Mouse (Mus musculus): ENCODE measurements at regions not wholly inside any gene's neighbourhood (a gene's known extent, or its start where the extent isn't known, plus 50 kb on each side); places are given as distances from the start of the nearest gene placed in this dataset.
"Not testable (repeated sequence)": the region's sequence is repeated elsewhere in the genome, so short reads cannot be mapped to it uniquely, and the experiment has no call there.

DNA sequence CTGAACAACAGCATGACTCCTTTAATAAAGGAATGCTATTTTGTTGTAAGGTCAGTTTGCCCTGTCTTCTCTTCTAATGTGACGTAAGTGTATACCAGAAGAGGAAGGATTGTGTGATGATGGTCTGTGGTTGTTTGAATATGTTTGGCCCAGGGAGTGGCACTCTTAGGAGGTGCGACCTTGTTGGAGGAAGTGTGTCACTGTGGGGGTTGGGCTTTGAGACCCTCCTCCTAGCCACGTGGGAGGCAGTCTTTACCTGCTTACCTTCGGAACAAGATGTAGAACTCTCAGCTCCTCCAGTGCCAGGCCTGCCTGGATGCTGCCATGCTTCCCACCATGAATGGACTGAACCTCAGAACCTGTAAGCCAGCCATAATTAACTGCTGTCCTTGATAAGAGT lies 78.9 kb upstream of the 1110032F04Rik start:
- Histone ChIP-seq H3K36me3 (ENCODE audit: control insufficient read depth, insufficient read depth, low read length) (no peaks in the 10 kb centered on the region), H3K4me3 (ENCODE audit: low read length) (no peak overlapping the region), H3K4me2 (ENCODE audit: low read length) (no peak overlapping the region), H3K9me3 (ENCODE audit: control insufficient read depth, low read length) (no peaks in the 10 kb centered on the region), H3K9ac (ENCODE audit: low read depth, low read length) (no peak overlapping the region), H3K27ac (ENCODE audit: low read depth, low read length) (no peak overlapping the region), H3K4me1 (ENCODE audit: control insufficient read depth, insufficient read depth, low read depth, low read length) (peaks cover 11% of the 10 kb centered on the region), H3K27me3 (replicated peaks; ENCODE audit: control insufficient read depth, insufficient read depth, low read length) (no peaks in the 10 kb centered on the region)
- no peak for ATAC-seq
- 95% methylated on average over 4 of the region's 4 CpGs for WGBS

DNA sequence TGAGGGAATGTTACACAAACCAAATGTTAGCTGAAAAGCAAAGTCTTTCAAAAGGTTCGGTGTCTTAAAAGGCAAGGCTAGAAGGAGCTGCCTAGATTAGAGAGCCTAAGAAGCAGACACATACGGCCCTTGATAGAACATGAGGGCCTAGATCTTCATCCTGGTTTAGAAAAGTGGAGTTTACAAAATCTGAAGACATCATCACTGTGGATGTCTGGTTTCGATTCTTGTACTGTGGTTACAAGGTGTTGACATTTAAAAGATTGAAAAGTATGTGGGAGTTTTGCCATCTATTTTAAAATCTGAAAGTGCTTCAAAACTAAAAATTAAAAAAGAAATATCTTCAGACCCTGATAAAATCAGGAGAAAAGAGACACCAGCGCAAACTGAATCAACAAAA lies 76.5 kb upstream of the 1110032F04Rik start:
- ATAC-seq, result no peak
- Histone ChIP-seq H3K4me2 (ENCODE audit: low read length) (no peak overlapping the region), H3K4me3 (ENCODE audit: low read length) (no peak overlapping the region), H3K9me3 (ENCODE audit: control insufficient read depth, low read length) (no peaks in the 10 kb centered on the region), H3K27ac (ENCODE audit: low read depth, low read length) (no peak overlapping the region), H3K36me3 (ENCODE audit: control insufficient read depth, insufficient read depth, low read length) (no peaks in the 10 kb centered on the region), H3K27me3 (replicated peaks; ENCODE audit: control insufficient read depth, insufficient read depth, low read length) (no peaks in the 10 kb centered on the region), H3K4me1 (ENCODE audit: control insufficient read depth, insufficient read depth, low read depth, low read length) (peaks cover 11% of the 10 kb centered on the region), H3K9ac (ENCODE audit: low read depth, low read length) (no peak overlapping the region)
- 96% methylated on average over 4 of the region's 4 CpGs for WGBS

DNA sequence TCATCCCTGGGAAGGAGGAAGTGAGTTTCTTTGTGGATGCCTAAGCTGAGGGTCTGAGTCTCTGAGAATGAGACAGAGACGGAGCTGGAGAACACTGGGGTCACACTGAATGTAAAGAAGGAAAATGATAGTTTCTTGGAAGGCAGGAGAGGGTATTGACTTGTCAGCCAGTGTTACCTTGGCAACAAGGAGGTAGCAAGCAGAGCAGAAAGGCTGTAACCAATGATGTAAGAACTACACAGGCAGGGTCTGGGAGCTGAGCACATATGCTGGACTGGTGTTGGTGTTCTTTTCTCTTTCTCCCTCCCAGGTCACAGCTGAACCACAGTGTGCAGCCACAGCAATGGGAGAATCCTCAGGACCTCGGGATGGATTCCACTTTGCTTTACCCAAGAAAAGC lies 75.5 kb upstream of the 1110032F04Rik start:
- peaks cover 11% of the 10 kb centered on the region for H3K4me1 ChIP-seq (ENCODE audit: control insufficient read depth, insufficient read depth, low read depth, low read length)
- H3K36me3 ChIP-seq (ENCODE audit: control insufficient read depth, insufficient read depth, low read length), result no peaks in the 10 kb centered on the region
- peak overlapping the region; percentile 19; the same call in 1 of the 2 replicates for H3K27ac ChIP-seq (ENCODE audit: low read depth, low read length)
- 35% methylated on average over 2 of the region's 2 CpGs for WGBS
- peak; percentile 94 for ATAC-seq
- H3K9me3 ChIP-seq (ENCODE audit: control insufficient read depth, low read length), result no peaks in the 10 kb centered on the region
- H3K4me3 ChIP-seq (ENCODE audit: low read length), result no peak overlapping the region
- 0 out of 2 replicates have a peak overlapping the region, but pooled peaks have one; percentile 26 for H3K9ac ChIP-seq (ENCODE audit: low read depth, low read length)
- no peaks in the 10 kb centered on the region for H3K27me3 ChIP-seq (replicated peaks; ENCODE audit: control insufficient read depth, insufficient read depth, low read length)
- no peak overlapping the region for H3K4me2 ChIP-seq (ENCODE audit: low read length)

DNA sequence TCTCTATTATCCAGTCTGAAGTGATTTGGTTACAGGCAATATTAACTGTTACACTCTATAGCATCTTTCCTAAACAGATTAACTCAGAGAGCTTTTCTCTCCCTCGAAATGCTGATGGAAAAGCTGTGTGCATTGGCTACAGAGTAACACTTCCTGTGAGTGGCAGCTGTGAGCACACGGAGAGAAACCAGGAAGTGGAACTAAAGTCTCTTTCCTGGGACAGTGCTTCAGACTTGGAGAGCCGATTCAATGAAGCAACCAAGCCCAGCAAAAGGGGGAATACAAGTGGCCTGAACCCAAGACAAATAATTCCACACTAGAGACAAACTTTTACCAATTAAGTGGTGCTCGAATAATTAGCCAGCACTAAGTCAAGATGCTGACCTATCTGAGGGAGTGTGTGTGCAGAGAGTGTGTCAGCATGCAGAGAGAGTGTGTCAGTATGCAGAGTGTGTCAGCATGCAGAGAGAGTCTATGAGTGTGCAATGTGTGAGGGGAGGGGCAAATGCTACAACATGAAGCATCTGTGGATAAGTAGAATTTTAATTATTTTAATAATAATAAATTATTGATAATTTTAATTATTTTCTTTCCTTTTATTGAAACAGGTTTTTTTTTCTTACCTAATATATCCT lies 74.9 kb upstream of the 1110032F04Rik start:
- peaks cover 11% of the 10 kb centered on the region for H3K4me1 ChIP-seq (ENCODE audit: control insufficient read depth, insufficient read depth, low read depth, low read length)
- ATAC-seq, result peak; percentile 66
- no peaks in the 10 kb centered on the region for H3K27me3 ChIP-seq (replicated peaks; ENCODE audit: control insufficient read depth, insufficient read depth, low read length)
- H3K4me2 ChIP-seq (ENCODE audit: low read length), result no peak overlapping the region
- H3K4me3 ChIP-seq (ENCODE audit: low read length), result no peak overlapping the region
- no peaks in the 10 kb centered on the region for H3K9me3 ChIP-seq (ENCODE audit: control insufficient read depth, low read length)
- H3K36me3 ChIP-seq (ENCODE audit: control insufficient read depth, insufficient read depth, low read length), result no peaks in the 10 kb centered on the region
- 45% methylated on average over 4 of the region's 4 CpGs for WGBS
- peak overlapping the region; percentile 19; the same call in 1 of the 2 replicates for H3K27ac ChIP-seq (ENCODE audit: low read depth, low read length)
- 0 out of 2 replicates have a peak overlapping the region, but pooled peaks have one; percentile 26 for H3K9ac ChIP-seq (ENCODE audit: low read depth, low read length)

DNA sequence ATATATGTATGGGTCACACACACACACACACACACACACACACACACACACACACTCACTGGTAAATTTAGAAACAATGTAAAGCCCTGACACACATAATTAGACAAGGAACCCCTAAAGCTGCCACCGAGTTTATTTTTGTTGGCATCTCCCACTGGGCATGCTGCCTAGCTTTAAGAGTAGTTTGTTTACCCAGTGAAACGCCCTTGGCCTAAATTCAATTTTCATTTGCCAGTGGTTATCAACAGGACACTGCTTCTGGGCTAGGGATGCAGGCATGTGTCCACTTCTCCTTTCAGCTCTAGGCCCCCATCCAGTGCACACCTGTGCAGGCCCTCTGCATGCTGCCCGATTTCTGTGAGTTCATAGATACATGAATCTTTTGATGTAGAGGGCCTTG lies 73.7 kb upstream of the 1110032F04Rik start:
- Histone ChIP-seq H3K4me3 (ENCODE audit: low read length) (no peak overlapping the region), H3K4me1 (ENCODE audit: control insufficient read depth, insufficient read depth, low read depth, low read length) (peaks cover 11% of the 10 kb centered on the region), H3K27ac (ENCODE audit: low read depth, low read length) (no peak overlapping the region), H3K9me3 (ENCODE audit: control insufficient read depth, low read length) (no peaks in the 10 kb centered on the region), H3K9ac (ENCODE audit: low read depth, low read length) (no peak overlapping the region), H3K4me2 (ENCODE audit: low read length) (no peak overlapping the region), H3K36me3 (ENCODE audit: control insufficient read depth, insufficient read depth, low read length) (no peaks in the 10 kb centered on the region), H3K27me3 (replicated peaks; ENCODE audit: control insufficient read depth, insufficient read depth, low read length) (no peaks in the 10 kb centered on the region)
- ATAC-seq, result no peak
- 56% methylated on average over 3 of the region's 3 CpGs for WGBS

DNA sequence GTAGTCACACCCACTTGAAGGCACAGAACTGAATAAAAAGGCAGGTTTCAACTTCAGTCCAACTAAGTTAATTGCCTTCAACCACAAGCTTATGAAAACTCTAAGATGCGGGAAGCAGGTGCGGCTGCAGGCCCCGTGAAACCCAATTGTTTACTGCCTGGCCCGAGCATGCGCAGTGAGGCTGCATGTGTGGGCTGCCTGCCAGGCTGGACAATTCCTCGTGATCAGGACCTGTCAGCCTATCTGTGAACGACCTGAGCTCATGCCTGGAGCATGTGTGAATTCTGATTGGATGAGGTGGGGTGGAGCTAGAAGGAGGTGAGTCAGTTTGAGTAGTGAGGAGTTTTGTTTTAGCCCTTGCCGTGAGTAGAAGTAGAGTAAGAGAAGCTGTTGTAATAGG lies 71.0 kb upstream of the 1110032F04Rik start:
- 79% methylated on average over 8 of the region's 8 CpGs for WGBS
- H3K4me1 ChIP-seq (ENCODE audit: control insufficient read depth, insufficient read depth, low read depth, low read length), result peaks cover 11% of the 10 kb centered on the region
- not testable (repeated sequence) for H3K27me3 ChIP-seq (replicated peaks; ENCODE audit: control insufficient read depth, insufficient read depth, low read length); ATAC-seq; H3K9ac ChIP-seq (ENCODE audit: low read depth, low read length); H3K27ac ChIP-seq (ENCODE audit: low read depth, low read length); H3K36me3 ChIP-seq (ENCODE audit: control insufficient read depth, insufficient read depth, low read length); H3K4me2 ChIP-seq (ENCODE audit: low read length); H3K4me3 ChIP-seq (ENCODE audit: low read length); H3K9me3 ChIP-seq (ENCODE audit: control insufficient read depth, low read length)

DNA sequence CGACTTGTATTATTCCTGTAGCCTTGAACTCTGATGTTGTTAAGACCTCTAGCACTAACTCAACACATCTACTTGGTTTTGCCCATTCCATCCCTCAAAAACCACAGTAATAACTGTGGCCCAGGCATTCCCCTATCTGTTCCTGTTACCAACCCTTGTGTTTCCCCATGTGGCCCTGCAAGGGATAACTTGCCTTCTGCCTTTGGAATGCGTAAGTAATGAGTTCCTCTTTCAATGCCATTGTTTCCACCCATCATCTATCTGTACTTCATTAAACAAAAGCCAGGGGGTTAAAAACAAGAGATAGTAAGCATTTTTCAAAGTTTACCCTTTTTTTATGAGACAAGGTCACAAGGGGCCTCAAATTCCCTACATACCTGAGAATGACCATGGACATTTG lies 60.5 kb upstream of the 1110032F04Rik start:
- H3K36me3 ChIP-seq (ENCODE audit: control insufficient read depth, insufficient read depth, low read length), result no peaks in the 10 kb centered on the region
- H3K27ac ChIP-seq (ENCODE audit: low read depth, low read length), result no peak overlapping the region
- no peaks in the 10 kb centered on the region for H3K9me3 ChIP-seq (ENCODE audit: control insufficient read depth, low read length)
- H3K4me3 ChIP-seq (ENCODE audit: low read length), result no peak overlapping the region
- H3K27me3 ChIP-seq (replicated peaks; ENCODE audit: control insufficient read depth, insufficient read depth, low read length), result no peaks in the 10 kb centered on the region
- no peak overlapping the region for H3K9ac ChIP-seq (ENCODE audit: low read depth, low read length)
- no peak overlapping the region for H3K4me2 ChIP-seq (ENCODE audit: low read length)
- H3K4me1 ChIP-seq (ENCODE audit: control insufficient read depth, insufficient read depth, low read depth, low read length), result no peaks in the 10 kb centered on the region
- ATAC-seq, result no peak
- whole genome bisulfite sequencing, result 95% methylated on average over 2 of the region's 2 CpGs

DNA sequence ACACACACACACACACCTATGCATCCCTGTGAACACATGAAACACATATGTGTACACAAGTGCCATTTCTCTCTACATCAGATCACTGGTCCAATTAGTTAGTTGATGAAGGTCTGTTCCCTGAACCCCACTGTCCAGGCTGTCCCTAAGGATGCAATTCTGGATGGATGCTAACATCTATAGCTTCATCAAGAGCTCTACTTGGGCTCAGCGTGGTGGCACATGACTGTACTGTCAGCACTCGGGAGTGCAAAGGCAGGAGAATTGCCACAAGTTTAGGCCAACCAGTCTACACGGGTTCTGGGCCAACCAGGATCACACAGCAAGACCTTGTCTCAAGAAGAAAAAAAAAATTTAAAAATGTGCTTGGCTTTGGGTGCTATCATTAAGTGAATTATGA lies 55.9 kb upstream of the 1110032F04Rik start:
- Histone ChIP-seq H3K36me3 (ENCODE audit: control insufficient read depth, insufficient read depth, low read length) (no peaks in the 10 kb centered on the region), H3K9me3 (ENCODE audit: control insufficient read depth, low read length) (no peaks in the 10 kb centered on the region), H3K4me3 (ENCODE audit: low read length) (no peak overlapping the region), H3K27ac (ENCODE audit: low read depth, low read length) (no peak overlapping the region), H3K27me3 (replicated peaks; ENCODE audit: control insufficient read depth, insufficient read depth, low read length) (no peaks in the 10 kb centered on the region), H3K4me1 (ENCODE audit: control insufficient read depth, insufficient read depth, low read depth, low read length) (no peaks in the 10 kb centered on the region), H3K4me2 (ENCODE audit: low read length) (no peak overlapping the region), H3K9ac (ENCODE audit: low read depth, low read length) (no peak overlapping the region)
- no peak for ATAC-seq
- 91% methylated on average over 3 of the region's 3 CpGs for WGBS

DNA sequence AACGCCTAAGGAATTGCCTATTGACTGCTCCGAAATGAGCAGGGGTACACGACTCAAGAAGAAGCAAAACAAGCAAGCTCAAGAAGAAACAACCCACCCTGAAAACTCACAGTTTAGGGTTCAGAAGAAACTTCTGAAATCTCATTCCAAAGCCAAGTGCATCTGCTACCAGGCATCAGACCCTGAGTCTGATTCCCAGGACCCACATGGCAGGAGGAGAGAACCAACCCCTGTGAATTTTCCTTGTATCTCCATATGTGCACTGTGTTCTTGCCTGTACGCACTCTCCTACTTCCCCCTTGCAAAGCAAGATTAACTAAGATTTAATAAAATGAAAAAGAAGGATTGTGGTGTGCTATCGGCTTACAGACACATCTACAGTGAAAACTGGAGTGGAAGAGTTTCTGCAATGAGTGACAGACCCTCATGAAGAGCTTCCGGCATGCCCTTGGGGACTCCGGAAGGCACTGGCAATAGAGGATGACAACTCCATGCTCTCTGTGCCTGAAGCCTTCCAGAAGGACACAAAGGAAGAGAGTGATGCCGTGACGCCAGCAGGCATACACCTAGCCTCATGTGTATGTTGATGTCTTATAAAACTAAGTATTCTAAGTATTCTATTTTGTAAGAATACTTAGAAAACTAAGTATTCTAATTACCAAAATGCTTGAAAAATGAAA lies 55.2 kb upstream of the 1110032F04Rik start:
- whole genome bisulfite sequencing, result 91% methylated on average over 9 of the region's 9 CpGs

More for the DNA sequence above, 55.2 kb upstream of the 1110032F04Rik start:
- Histone ChIP-seq H3K9ac (ENCODE audit: low read depth, low read length) (no peak overlapping the region), H3K4me1 (ENCODE audit: control insufficient read depth, insufficient read depth, low read depth, low read length) (no peaks in the 10 kb centered on the region), H3K36me3 (ENCODE audit: control insufficient read depth, insufficient read depth, low read length) (no peaks in the 10 kb centered on the region), H3K9me3 (ENCODE audit: control insufficient read depth, low read length) (no peaks in the 10 kb centered on the region), H3K27ac (ENCODE audit: low read depth, low read length) (no peak overlapping the region), H3K4me2 (ENCODE audit: low read length) (no peak overlapping the region), H3K27me3 (replicated peaks; ENCODE audit: control insufficient read depth, insufficient read depth, low read length) (no peaks in the 10 kb centered on the region), H3K4me3 (ENCODE audit: low read length) (no peak overlapping the region)
- no peak for ATAC-seq

All from hindbrain, embryonic 16.5 days (tissue).